Comparison of ENCODE assay signal across 8 mouse cellular contexts in genomic region chr2:158376123-158376687, GRCm38 (mm10). TPM values are rescaled to one million over a fixed set of nuclear protein-coding genes. Genes with fewer than 3 reads are reported as not detected.
DNase-seq lines count a peak whose midpoint lies in the region; ATAC-seq lines count a peak whose summit lies in the region.

No protein-coding gene starts in this region.

- H3K36me3 ChIP-seq in heart, embryonic 10.5 days, result no peaks in the 10 kb centered on the region
- H3K36me3 ChIP-seq in hindbrain, embryonic 13.5 days, result peaks cover 20% of the 10 kb centered on the region
- H3K36me3 ChIP-seq in midbrain, embryonic 13.5 days, result no peaks in the 10 kb centered on the region; the same call in 1 of the 2 replicates

- peak overlapping the region; percentile 59 for H3K4me2 ChIP-seq in hindbrain, embryonic 13.5 days
- peak overlapping the region; percentile 57 for H3K4me2 ChIP-seq in midbrain, embryonic 13.5 days (replicated peaks)

- H3K4me3 ChIP-seq in heart, embryonic 10.5 days, result peak overlapping the region; percentile 59
- H3K4me3 ChIP-seq in hindbrain, embryonic 13.5 days, result peak overlapping the region; percentile 63
- H3K4me3 ChIP-seq in midbrain, embryonic 13.5 days (replicated peaks), result peak overlapping the region; percentile 49

- no peaks in the 10 kb centered on the region for H3K9me3 ChIP-seq in heart, embryonic 10.5 days
- no peaks in the 10 kb centered on the region for H3K9me3 ChIP-seq in hindbrain, embryonic 13.5 days
- no peaks in the 10 kb centered on the region for H3K9me3 ChIP-seq in midbrain, embryonic 13.5 days

- H3K27ac ChIP-seq in heart, embryonic 10.5 days, result no peak overlapping the region
- H3K27ac ChIP-seq in hindbrain, embryonic 13.5 days, result peak overlapping the region; percentile 91
- peak overlapping the region; percentile 75 for H3K27ac ChIP-seq in midbrain, embryonic 13.5 days

- no peak for ATAC-seq in hindbrain, embryonic 13.5 days (ENCODE audit: low FRiP score)
- ATAC-seq in midbrain, embryonic 13.5 days, result no peak; the same call in 1 of the 2 replicates

- WGBS in heart, embryonic 10.5 days, result 25% methylated on average over 12 of the region's 12 CpGs
- 25% methylated on average over 12 of the region's 12 CpGs for WGBS in hindbrain, embryonic 13.5 days
- 23% methylated on average over 12 of the region's 12 CpGs for WGBS in midbrain, embryonic 13.5 days

- H3K27me3 ChIP-seq in heart, embryonic 10.5 days (ENCODE audit: insufficient read depth, poor library complexity, severe bottlenecking), result peaks cover 55% of the 10 kb centered on the region
- peaks cover 13% of the 10 kb centered on the region; the same call in 1 of the 2 replicates for H3K27me3 ChIP-seq in hindbrain, embryonic 13.5 days
- peaks cover 18% of the 10 kb centered on the region for H3K27me3 ChIP-seq in midbrain, embryonic 13.5 days

- no peak for DNase-seq in heart, embryonic 10.5 days (ENCODE audit: low spot score)
- DNase-seq in heart, adult 8-10 months (ENCODE audit: low spot score), result no peak
- peak; percentile 58 for DNase-seq in brain, adult 2 months (ENCODE audit: low read depth, low spot score)
- no peak for DNase-seq in adrenal gland, postnatal 4 days (ENCODE audit: low spot score in 2 of 2)
- no peak for DNase-seq in layer of hippocampus, postnatal 25 days (ENCODE audit: extremely low spot score in 1 of 2, low spot score in 1 of 2)
- no peak for DNase-seq in urinary bladder, postnatal 4 days (ENCODE audit: low spot score in 2 of 2)

- H3K4me1 ChIP-seq in heart, embryonic 10.5 days, result peaks cover 10% of the 10 kb centered on the region; the same call in 1 of the 2 replicates
- H3K4me1 ChIP-seq in hindbrain, embryonic 13.5 days (replicated peaks), result peaks cover 33% of the 10 kb centered on the region
- H3K4me1 ChIP-seq in midbrain, embryonic 13.5 days (replicated peaks), result peaks cover 17% of the 10 kb centered on the region

- H3K9ac ChIP-seq in hindbrain, embryonic 13.5 days, result peak overlapping the region; percentile 87
- H3K9ac ChIP-seq in midbrain, embryonic 13.5 days (replicated peaks), result peak overlapping the region; percentile 62

RNA-seq across cellular contexts. Expression of gene Snhg11, which starts 0.8 kb away (rescaled TPM):
- 1.7 and 6.7 TPM in 2 replicates for polyA plus RNA-seq in heart, embryonic 10.5 days (2016; fragmentation: Nextera tagmentation; extraction: Ambion mirVana)
- total RNA-seq in heart, adult 8-10 months (2022), result under 1 TPM; 0.19 to 0.47 (median 0.25) TPM
- polyA plus RNA-seq in hindbrain, embryonic 13.5 days (2015; fragmentation: Nextera tagmentation; extraction: Ambion mirVana), result 518 and 582 TPM in 2 replicates
- polyA plus RNA-seq in midbrain, embryonic 13.5 days (2015; fragmentation: Nextera tagmentation; extraction: Ambion mirVana), result 241 and 271 TPM in 2 replicates
- total RNA-seq in adrenal gland, postnatal 4 days (2021), result 10 to 100 TPM in 1 of 2 experiments, 1 to 10 TPM in 1; 8.4 to 14.9 TPM
- 100 to 1,000 TPM; 315 to 544 TPM for total RNA-seq in layer of hippocampus, postnatal 25 days (2021)

RNA-seq across cellular contexts. Expression of gene Ralgapb, which starts 33.4 kb away (rescaled TPM):
- polyA plus RNA-seq in heart, embryonic 10.5 days (2016; fragmentation: Nextera tagmentation; extraction: Ambion mirVana), result 11.8 and 12.6 TPM in 2 replicates
- total RNA-seq in heart, adult 8-10 months (2022), result 10 to 100 TPM; 35.3 to 41.3 (median 38.6) TPM
- polyA plus RNA-seq in hindbrain, embryonic 13.5 days (2015; fragmentation: Nextera tagmentation; extraction: Ambion mirVana), result 22.8 and 25.5 TPM in 2 replicates
- 21.4 and 23.0 TPM in 2 replicates for polyA plus RNA-seq in midbrain, embryonic 13.5 days (2015; fragmentation: Nextera tagmentation; extraction: Ambion mirVana)
- total RNA-seq in adrenal gland, postnatal 4 days (2021), result 10 to 100 TPM; 37.3 to 48.5 TPM
- total RNA-seq in layer of hippocampus, postnatal 25 days (2021), result 10 to 100 TPM; 87.2 to 87.6 TPM

Comparison
In these comparisons a context has a peak if more than half of its experiments do, and no peak if none do; other contexts are left out.
1. RNA of gene Snhg11, which starts 0.8 kb away (total RNA-seq): 315 to 544 TPM in layer of hippocampus, postnatal 25 days; 8.4 to 14.9 TPM in adrenal gland, postnatal 4 days and 0.19 to 0.47 TPM in heart, adult 8-10 months; every median in the first group is over 10 times any median in the second.
2. Peak in every context shown above with its lines, with median percentiles within 50 percentile points of each other: H3K4me3 ChIP-seq.